Mouse (Mus musculus): ENCODE data around the gene Syne1. TPM values are rescaled to one million over a fixed set of nuclear protein-coding genes. Genes with fewer than 3 reads are reported as not detected.

Syne1 gene
- total RNA-seq, 2 experiments from 2014 or later = 56.2 to 61.6 TPM

- intact Hi-C loops (cut with DNase I) = no loop called here
- no peak for DNase-seq
Observed at GRCm38 (mm10) chr10:5447950-5448716, 103.1 kb downstream of the Syne1 start.

GRCm38 (mm10) chr10:5445313-5445712 lies 106.0 kb downstream of the Syne1 start:
- intact Hi-C loops (cut with DNase I) = no loop called here
- DNase-seq = no peak

GRCm38 (mm10) chr10:5443020-5443419 lies 108.3 kb downstream of the Syne1 start:
- intact Hi-C loops (cut with DNase I) = no loop called here
- DNase-seq = no peak

GRCm38 (mm10) chr10:5439802-5440350 lies 111.4 kb downstream of the Syne1 start:
- no peak for DNase-seq
- intact Hi-C loops (cut with DNase I) = no loop called here

GRCm38 (mm10) chr10:5437766-5438165 lies 113.5 kb downstream of the Syne1 start:
- intact Hi-C loops (cut with DNase I) = no loop called here

GRCm38 (mm10) chr10:5423984-5424383 lies 127.3 kb downstream of the Syne1 start:
- intact Hi-C loops (cut with DNase I) = no loop called here
- no peak for DNase-seq

More at GRCm38 (mm10) chr10:5437766-5438165, 113.5 kb downstream of the Syne1 start:
- DNase-seq = no peak

- intact Hi-C loops (cut with DNase I) = no loop called here
- DNase-seq = no peak
Observed at GRCm38 (mm10) chr10:5415730-5416129, 135.6 kb downstream of the Syne1 start.

- no peak for DNase-seq
- intact Hi-C loops (cut with DNase I) = no loop called here
Observed at GRCm38 (mm10) chr10:5384131-5384776, 167.0 kb downstream of the Syne1 start.

- intact Hi-C loops (cut with DNase I) = no loop called here
- no peak for DNase-seq
Observed at GRCm38 (mm10) chr10:5381536-5381935, 169.7 kb downstream of the Syne1 start.

- no peak for DNase-seq
Observed at GRCm38 (mm10) chr10:5378969-5379368, 172.3 kb downstream of the Syne1 start.

GRCm38 (mm10) chr10:5369599-5369998 lies 181.7 kb downstream of the Syne1 start:
- no peak for DNase-seq
- intact Hi-C loops (cut with DNase I) = no loop called here

More at GRCm38 (mm10) chr10:5378969-5379368, 172.3 kb downstream of the Syne1 start:
- intact Hi-C loops (cut with DNase I) = no loop called here

- DNase-seq = no peak
- intact Hi-C loops (cut with DNase I) = no loop called here
Observed at GRCm38 (mm10) chr10:5368266-5368665, 183.0 kb downstream of the Syne1 start.

GRCm38 (mm10) chr10:5367465-5368011 lies 183.7 kb downstream of the Syne1 start:
- intact Hi-C loops (cut with DNase I) = no loop called here
- no peak for DNase-seq

- intact Hi-C loops (cut with DNase I) = no loop called here
- DNase-seq = no peak
Observed at GRCm38 (mm10) chr10:5360560-5360959, 190.7 kb downstream of the Syne1 start.

- DNase-seq = no peak
- intact Hi-C loops (cut with DNase I) = no loop called here
Observed at GRCm38 (mm10) chr10:5356614-5357013, 194.7 kb downstream of the Syne1 start.

- intact Hi-C loops (cut with DNase I) = no loop called here
- no peak for DNase-seq
Observed at GRCm38 (mm10) chr10:5353390-5353789, 197.9 kb downstream of the Syne1 start.

GRCm38 (mm10) chr10:5346911-5347310 lies 204.4 kb downstream of the Syne1 start:
- intact Hi-C loops (cut with DNase I) = no loop called here
- DNase-seq = no peak

GRCm38 (mm10) chr10:5343211-5343610 lies 208.1 kb downstream of the Syne1 start:
- intact Hi-C loops (cut with DNase I) = no loop called here
- no peak for DNase-seq

GRCm38 (mm10) chr10:5336394-5336793 lies 214.9 kb downstream of the Syne1 start:
- intact Hi-C loops (cut with DNase I) = no loop called here
- no peak for DNase-seq

- intact Hi-C loops (cut with DNase I) = no loop called here
- DNase-seq = no peak
Observed at GRCm38 (mm10) chr10:5332801-5333200, 218.5 kb downstream of the Syne1 start.

GRCm38 (mm10) chr10:5326716-5327115 lies 224.6 kb downstream of the Syne1 start:
- DNase-seq = no peak
- intact Hi-C loops (cut with DNase I) = no loop called here

Data from heart, postnatal 36 days (tissue).